Mouse (Mus musculus) liver, adult 2 months (tissue): ENCODE results near the gene Bach2. TPM values are rescaled to one million over a fixed set of nuclear protein-coding genes. Genes with fewer than 3 reads are reported as not detected.

Experiments
- DNase-seq: peaks from one replicate; pipeline ENCODE4 v3.0.0-alpha.2; 2011; ENCODE audit warnings: low read depth, low spot score; ENCODE audit errors: extremely low read depth
- H3K27ac ChIP-seq: fragments of 200-500 bp; replicated peaks from 2 replicates; pipeline ENCODE4 v1.5.1; 2012; ENCODE audit warnings: low read depth, mild to moderate bottlenecking, control low read depth, inconsistent platforms, low read length; ENCODE audit not compliant: insufficient read depth
- H3K27me3 ChIP-seq: fragments of 200-500 bp; 2 replicates; pipeline ENCODE4 v1.6.1; 2012; ENCODE audit warnings: mild to moderate bottlenecking, moderate library complexity, low read length, inconsistent platforms; ENCODE audit not compliant: control insufficient read depth, insufficient read depth
- H3K36me3 ChIP-seq: fragments of 200-500 bp; 2 replicates; pipeline ENCODE4 v1.6.1; 2012; ENCODE audit warnings: low read length, inconsistent platforms; ENCODE audit not compliant: control insufficient read depth, insufficient read depth
- H3K4me1 ChIP-seq: fragments of 200-500 bp; 2 replicates; pipeline ENCODE4 v1.6.1; 2011; ENCODE audit warnings: low read length; ENCODE audit not compliant: control insufficient read depth, insufficient read depth
- H3K4me3 ChIP-seq: fragments of 200-500 bp; 2 replicates; pipeline ENCODE4 v1.5.1; 2011; ENCODE audit warnings: low read depth, mild to moderate bottlenecking, control low read depth, low read length, moderate library complexity; ENCODE audit not compliant: insufficient read depth
- H3K79me2 ChIP-seq: fragments of 200-500 bp; 2 replicates; pipeline ENCODE4 v1.6.1; 2012; ENCODE audit warnings: inconsistent platforms, mild to moderate bottlenecking, low read length, moderate library complexity; ENCODE audit not compliant: control insufficient read depth, insufficient read depth
- H3K9ac ChIP-seq: fragments of 200-500 bp; 2 replicates; pipeline ENCODE4 v1.6.1; 2012; ENCODE audit warnings: low read depth, mild to moderate bottlenecking, control low read depth, inconsistent platforms, low read length
- CTCF ChIP-seq: fragments of 200-500 bp; IDR thresholded peaks from 2 replicates; pipeline ENCODE4 v1.5.1; 2011; ENCODE audit warnings: low read depth, low read length, control low read depth
- POLR2A ChIP-seq: fragments of 200-500 bp; IDR thresholded peaks from 2 replicates; pipeline ENCODE4 v1.6.1; 2011; ENCODE audit warnings: low read length, control low read depth; ENCODE audit not compliant: insufficient read depth; ENCODE audit errors: extremely low read depth
- WGBS: fragments of 180-500 bp; shearing (Covaris S2); methylation state at CpG from one replicate; pipeline ENCODE4 v1.1.7; 2018; 5-methylcytosine and 5-hydroxymethylcytosine counted together
- polyA plus RNA-seq: library from polyadenylated mRNA; depleted of rRNA; stranded (reverse); fragments of >200 nt; gene quantifications from 2 replicates; pipeline ENCODE4 v1.2.3, GENCODE M21; 2012
- total RNA-seq: library from RNA; depleted of rRNA; stranded (reverse); fragments of >200 nt; gene quantifications from 2 replicates; pipeline ENCODE4 v1.2.3, GENCODE M21; 2014

Bach2 gene
- total and polyA plus RNA-seq, 2 experiments: 2.1 to 6.0 TPM

DNA sequence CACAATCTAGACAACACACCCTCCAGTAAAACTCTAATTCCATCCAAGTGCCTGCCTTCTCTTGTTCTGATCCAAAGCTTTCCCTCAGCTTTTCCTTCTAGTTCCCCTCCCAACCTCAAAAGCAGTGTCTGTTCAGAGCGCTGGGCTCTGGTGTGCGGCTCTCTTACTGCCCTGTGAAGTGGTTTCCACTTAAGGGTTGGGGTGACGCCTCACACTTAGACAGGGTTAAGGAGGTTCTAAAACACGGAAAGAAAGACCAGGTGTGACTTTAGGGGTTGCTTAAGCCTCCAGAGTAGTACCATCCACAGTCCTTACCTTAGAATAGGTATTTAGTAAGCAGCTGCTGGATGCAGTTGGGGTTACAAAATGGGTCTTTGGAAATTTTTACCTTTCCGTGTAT, 185.1 kb downstream of the Bach2 start:
- no peak for DNase-seq

DNA sequence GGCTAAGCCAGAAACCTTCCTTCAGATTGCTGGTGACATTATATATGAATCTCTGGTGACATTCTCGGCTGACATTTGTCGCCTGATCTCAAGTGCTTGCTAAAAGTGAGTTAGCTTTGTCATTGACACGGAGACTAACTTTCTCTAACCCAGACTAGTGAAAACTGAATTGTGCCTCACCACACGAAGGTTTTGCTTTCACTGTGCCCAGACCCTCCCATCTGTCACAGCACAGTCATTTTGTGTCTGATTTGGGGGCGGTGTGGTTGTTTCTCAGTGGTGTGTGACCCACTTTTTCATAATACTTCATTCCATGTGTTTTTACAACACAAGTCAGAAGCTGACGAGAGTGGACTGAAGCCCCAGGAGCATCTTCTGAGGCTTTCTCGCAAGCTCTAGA, 185.8 kb downstream of the Bach2 start:
- H3K27ac ChIP-seq: no peak overlapping the region
- TF ChIP-seq CTCF: no peak
- no peak for TF ChIP-seq POLR2A
- no peaks in the 10 kb centered on the region for H3K79me2 ChIP-seq
- no peaks in the 10 kb centered on the region for H3K27me3 ChIP-seq
- no peaks in the 10 kb centered on the region for H3K36me3 ChIP-seq
- H3K9ac ChIP-seq: no peak overlapping the region
- no peaks in the 10 kb centered on the region for H3K4me1 ChIP-seq
- 93% methylated on average over 7 of the region's 7 CpGs for WGBS
- DNase-seq: no peak
- H3K4me3 ChIP-seq: no peak overlapping the region

More for the DNA sequence above, 185.1 kb downstream of the Bach2 start:
- no peak overlapping the region for H3K27ac ChIP-seq
- no peak for TF ChIP-seq CTCF
- no peak for TF ChIP-seq POLR2A
- H3K27me3 ChIP-seq: no peaks in the 10 kb centered on the region
- H3K79me2 ChIP-seq: no peaks in the 10 kb centered on the region
- no peak overlapping the region for H3K4me3 ChIP-seq
- H3K4me1 ChIP-seq: no peaks in the 10 kb centered on the region
- no peak overlapping the region for H3K9ac ChIP-seq
- 90% methylated on average over 5 of the region's 5 CpGs for WGBS
- no peaks in the 10 kb centered on the region for H3K36me3 ChIP-seq

GRCm38 (mm10) chr4:32425060-32425459, 186.5 kb downstream of the Bach2 start:
- no peak for TF ChIP-seq POLR2A
- no peak for TF ChIP-seq CTCF
- Histone ChIP-seq H3K4me1 (no peaks in the 10 kb centered on the region), H3K27me3 (no peaks in the 10 kb centered on the region), H3K4me3 (no peak overlapping the region), H3K27ac (no peak overlapping the region), H3K36me3 (no peaks in the 10 kb centered on the region), H3K9ac (no peak overlapping the region), H3K79me2 (no peaks in the 10 kb centered on the region)
- 93% methylated on average over 7 of the region's 7 CpGs for WGBS
- DNase-seq: no peak

GRCm38 (mm10) chr4:32425641-32426040, 187.0 kb downstream of the Bach2 start:
- Histone ChIP-seq H3K79me2 (no peaks in the 10 kb centered on the region), H3K9ac (no peak overlapping the region), H3K4me1 (no peaks in the 10 kb centered on the region), H3K36me3 (no peaks in the 10 kb centered on the region), H3K4me3 (no peak overlapping the region), H3K27me3 (no peaks in the 10 kb centered on the region), H3K27ac (no peak overlapping the region)
- no peak for DNase-seq
- no peak for TF ChIP-seq CTCF
- no peak for TF ChIP-seq POLR2A
- WGBS: 96% methylated on average over 3 of the region's 3 CpGs

DNA sequence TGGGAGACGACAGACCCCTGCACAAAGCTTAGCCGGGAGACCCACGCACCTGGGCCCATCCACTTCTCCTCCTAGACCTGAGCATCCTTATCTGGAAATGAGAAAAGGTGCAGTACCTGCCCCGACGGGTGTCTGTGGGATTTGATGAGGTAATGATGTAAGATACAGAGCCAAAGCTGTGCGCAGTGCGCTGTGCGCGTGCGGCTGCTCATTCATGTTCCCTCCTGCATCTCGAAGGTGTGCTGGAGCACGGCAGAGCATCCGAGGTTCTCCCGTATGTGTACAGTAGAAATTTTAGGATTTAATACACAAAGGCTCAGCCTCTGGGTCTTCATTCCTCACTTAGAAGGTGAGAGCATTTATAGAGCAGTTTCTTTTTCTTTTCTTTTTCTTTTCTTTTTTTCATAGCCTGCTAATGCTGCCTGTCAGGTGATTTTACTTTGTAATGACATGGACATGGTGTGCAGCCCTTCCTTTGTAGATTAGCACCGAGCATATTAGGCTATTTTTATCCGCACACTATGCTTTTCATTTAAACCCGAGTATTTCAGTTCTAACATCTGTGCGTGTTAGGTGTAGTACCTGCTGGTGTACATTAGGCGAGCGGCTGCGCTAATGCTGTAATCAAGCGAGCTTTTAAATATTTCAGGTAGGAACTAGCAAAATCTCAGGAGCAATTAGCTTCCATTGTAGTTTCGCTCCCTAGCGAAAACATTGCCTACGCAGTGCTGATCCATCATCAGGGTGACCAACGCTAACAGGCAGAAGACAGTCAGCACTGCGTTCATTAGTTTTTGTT, 188.4 kb downstream of the Bach2 start:
- H3K36me3 ChIP-seq: no peaks in the 10 kb centered on the region
- no peak overlapping the region for H3K4me3 ChIP-seq
- H3K27ac ChIP-seq: no peak overlapping the region
- TF ChIP-seq POLR2A (no peak), CTCF (no peak)
- no peaks in the 10 kb centered on the region for H3K27me3 ChIP-seq
- 93% methylated on average over 27 of the region's 27 CpGs for WGBS
- no peak overlapping the region for H3K9ac ChIP-seq
- no peaks in the 10 kb centered on the region for H3K4me1 ChIP-seq
- no peak for DNase-seq
- H3K79me2 ChIP-seq: no peaks in the 10 kb centered on the region

- H3K9ac ChIP-seq: no peak overlapping the region
- no peak overlapping the region for H3K27ac ChIP-seq
- 96% methylated on average over 9 of the region's 9 CpGs for WGBS
- DNase-seq: no peak
- H3K27me3 ChIP-seq: no peaks in the 10 kb centered on the region
- H3K79me2 ChIP-seq: no peaks in the 10 kb centered on the region
- H3K36me3 ChIP-seq: no peaks in the 10 kb centered on the region
- H3K4me3 ChIP-seq: no peak overlapping the region
- H3K4me1 ChIP-seq: no peaks in the 10 kb centered on the region
- TF ChIP-seq POLR2A (no peak), CTCF (no peak)
Measured at GRCm38 (mm10) chr4:32428738-32429137, 190.1 kb downstream of the Bach2 start.
